Mouse (Mus musculus) liver, embryonic 16.5 days (tissue): Measurements from ENCODE around the gene Ugt1a8. TPM values are rescaled to one million over a fixed set of nuclear protein-coding genes. Genes with fewer than 3 reads are reported as not detected.

Source experiments
- ATAC-seq: fragments of 200-750 bp; cut with Nextera tagmentation; 2 replicates; pipeline ENCODE4 v1.8.0; 2017; ENCODE audit warnings: low read depth, mild to moderate bottlenecking, moderate number of reproducible peaks, moderate library complexity
- H3K27ac ChIP-seq: fragments of 300-500 bp; sonication (generic); 2 replicates; pipeline ENCODE4 v1.5.1; 2014; ENCODE audit warnings: mild to moderate bottlenecking, low read length
- H3K27me3 ChIP-seq: fragments of 300-500 bp; sonication (generic); 2 replicates; pipeline ENCODE4 v1.6.1; 2014; ENCODE audit warnings: low read depth, low read length, mixed read lengths; ENCODE audit not compliant: control insufficient read depth, insufficient read depth
- H3K36me3 ChIP-seq: fragments of 300-500 bp; sonication (generic); 2 replicates; pipeline ENCODE4 v1.6.1; 2014; ENCODE audit warnings: mild to moderate bottlenecking; ENCODE audit not compliant: control insufficient read depth, insufficient read depth
- H3K4me1 ChIP-seq: fragments of 300-500 bp; sonication (generic); 2 replicates; pipeline ENCODE4 v1.6.1; 2014; ENCODE audit warnings: low read depth, low read length, mixed read lengths; ENCODE audit not compliant: control insufficient read depth
- H3K4me2 ChIP-seq: fragments of 300-500 bp; sonication (generic); 2 replicates; pipeline ENCODE4 v1.6.1; 2014; ENCODE audit warnings: low read depth, low read length, mixed read lengths
- H3K4me3 ChIP-seq: fragments of 300-500 bp; sonication (generic); 2 replicates; pipeline ENCODE4 v1.5.1; 2014; ENCODE audit warnings: low read depth, mild to moderate bottlenecking, low read length
- H3K9ac ChIP-seq: fragments of 300-500 bp; sonication (generic); 2 replicates; pipeline ENCODE4 v1.6.1; 2014; ENCODE audit warnings: low read depth, low read length
- H3K9me3 ChIP-seq: fragments of 300-500 bp; sonication (generic); replicated peaks from 2 replicates; pipeline ENCODE4 v1.6.1; 2016; ENCODE audit warnings: low read length; ENCODE audit not compliant: control insufficient read depth
- WGBS: fragments of 180-500 bp; shearing (Covaris S2); extraction: QIAGEN DNeasy Blood & Tissue Kit; methylation state at CpG from one replicate; pipeline ENCODE4 v1.1.7; 2014; ENCODE audit not compliant: insufficient replicate concordance; 5-methylcytosine and 5-hydroxymethylcytosine counted together
- polyA plus RNA-seq: library from polyadenylated mRNA; unstranded; fragments of >200 nt; fragmentation: Nextera tagmentation; extraction: Ambion mirVana; gene quantifications from 2 replicates; pipeline ENCODE4 v1.2.1, GENCODE M21; 2015

The Ugt1a8 gene
- polyA plus RNA-seq, 1 experiment from 2014 or later: not detected

DNA sequence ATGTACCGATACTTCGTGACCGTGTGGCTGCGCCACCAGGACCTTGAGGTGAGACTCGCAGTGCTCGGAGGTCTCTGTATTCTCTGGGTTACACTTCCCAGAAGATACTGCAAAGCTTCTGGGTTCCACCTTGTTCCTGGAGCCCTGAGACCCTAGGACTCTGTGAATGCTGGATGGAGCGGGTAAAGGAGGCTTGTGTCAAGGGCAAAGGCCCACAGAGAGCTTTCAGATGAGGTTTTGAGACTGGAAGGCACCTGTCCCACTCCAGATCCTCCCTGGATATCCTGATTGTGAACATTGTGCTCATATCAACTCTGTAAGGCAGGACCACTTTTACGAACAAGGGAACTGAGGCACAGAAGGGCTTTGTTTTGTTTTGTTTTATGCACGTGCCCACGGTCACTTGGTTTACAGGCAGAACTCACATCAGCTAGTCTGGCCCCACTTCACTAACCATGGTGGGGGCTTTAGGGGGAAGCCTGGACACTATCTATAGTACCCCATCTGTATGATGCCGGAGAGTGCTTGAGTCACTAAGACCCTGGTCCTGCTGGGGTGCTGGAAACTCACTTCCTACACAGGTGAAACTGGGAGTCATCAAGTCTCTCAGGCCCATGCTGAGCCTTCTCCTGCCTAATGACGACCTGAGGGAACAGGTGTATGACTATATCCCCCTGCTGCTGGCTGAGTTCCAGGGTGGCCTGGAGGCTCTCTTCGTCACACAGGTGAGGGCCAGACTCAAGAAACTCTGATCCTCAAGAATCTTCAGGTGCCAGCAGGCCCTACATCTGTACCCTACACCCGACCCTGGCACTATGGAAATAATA is 146.0 kb downstream of the Ugt1a8 start:
- WGBS: 53% methylated on average over 14 of the region's 14 CpGs
- H3K36me3 ChIP-seq: no peaks in the 10 kb centered on the region
- no peak overlapping the region for H3K4me3 ChIP-seq
- ATAC-seq: no peak
- H3K27ac ChIP-seq: no peak overlapping the region
- H3K4me2 ChIP-seq: no peak overlapping the region
- no peaks in the 10 kb centered on the region for H3K4me1 ChIP-seq
- H3K27me3 ChIP-seq: no peaks in the 10 kb centered on the region
- peaks cover 41% of the 10 kb centered on the region for H3K9me3 ChIP-seq
- no peak overlapping the region for H3K9ac ChIP-seq

DNA sequence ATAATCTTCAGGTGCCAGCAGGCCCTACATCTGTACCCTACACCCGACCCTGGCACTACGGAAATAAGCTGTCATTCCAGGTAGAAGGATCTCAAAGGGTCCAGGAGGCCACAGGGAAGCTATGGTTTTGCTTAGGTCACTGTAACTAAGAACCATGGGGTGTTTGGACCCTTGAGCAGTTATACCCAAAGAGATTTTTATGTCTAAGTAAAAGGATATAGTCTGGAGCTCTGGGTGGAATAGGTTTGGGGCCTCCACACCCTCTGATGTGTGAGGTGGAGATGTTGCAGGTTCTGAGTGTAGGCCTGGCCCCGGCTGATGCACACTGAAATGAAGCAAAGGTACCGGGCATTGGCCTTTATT is 146.6 kb downstream of the Ugt1a8 start:
- WGBS: 45% methylated on average over 4 of the region's 4 CpGs
- Histone ChIP-seq H3K27ac (no peak overlapping the region), H3K4me3 (no peak overlapping the region), H3K9me3 (peaks cover 46% of the 10 kb centered on the region), H3K36me3 (no peaks in the 10 kb centered on the region), H3K4me2 (no peak overlapping the region), H3K27me3 (no peaks in the 10 kb centered on the region), H3K4me1 (no peaks in the 10 kb centered on the region), H3K9ac (no peak overlapping the region)
- no peak for ATAC-seq

DNA sequence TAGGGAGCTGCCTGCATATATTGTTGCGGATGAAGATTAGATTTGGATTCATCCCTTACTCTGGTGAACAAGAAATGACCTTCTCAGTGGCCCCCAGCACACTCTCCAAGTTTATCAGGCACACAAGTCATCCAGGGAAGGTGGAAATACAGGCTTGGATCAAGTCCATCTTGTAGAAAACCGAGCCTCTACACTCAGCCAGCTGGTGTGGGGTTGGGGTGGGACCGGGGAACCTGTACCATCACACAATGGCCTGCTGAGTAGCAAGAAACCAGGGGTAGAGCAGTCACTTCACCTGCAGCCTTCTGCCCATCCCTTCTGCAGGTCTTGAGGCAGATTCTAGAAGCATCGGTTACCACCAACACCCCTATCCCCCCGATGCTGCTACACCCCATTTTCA is 147.0 kb downstream of the Ugt1a8 start:
- no peaks in the 10 kb centered on the region for H3K27me3 ChIP-seq
- 31% methylated on average over 5 of the region's 5 CpGs for WGBS
- H3K4me3 ChIP-seq: no peak overlapping the region
- no peak overlapping the region for H3K4me2 ChIP-seq
- peaks cover 43% of the 10 kb centered on the region for H3K9me3 ChIP-seq
- H3K27ac ChIP-seq: no peak overlapping the region
- H3K4me1 ChIP-seq: no peaks in the 10 kb centered on the region
- H3K36me3 ChIP-seq: no peaks in the 10 kb centered on the region
- H3K9ac ChIP-seq: no peak overlapping the region
- ATAC-seq: no peak

DNA sequence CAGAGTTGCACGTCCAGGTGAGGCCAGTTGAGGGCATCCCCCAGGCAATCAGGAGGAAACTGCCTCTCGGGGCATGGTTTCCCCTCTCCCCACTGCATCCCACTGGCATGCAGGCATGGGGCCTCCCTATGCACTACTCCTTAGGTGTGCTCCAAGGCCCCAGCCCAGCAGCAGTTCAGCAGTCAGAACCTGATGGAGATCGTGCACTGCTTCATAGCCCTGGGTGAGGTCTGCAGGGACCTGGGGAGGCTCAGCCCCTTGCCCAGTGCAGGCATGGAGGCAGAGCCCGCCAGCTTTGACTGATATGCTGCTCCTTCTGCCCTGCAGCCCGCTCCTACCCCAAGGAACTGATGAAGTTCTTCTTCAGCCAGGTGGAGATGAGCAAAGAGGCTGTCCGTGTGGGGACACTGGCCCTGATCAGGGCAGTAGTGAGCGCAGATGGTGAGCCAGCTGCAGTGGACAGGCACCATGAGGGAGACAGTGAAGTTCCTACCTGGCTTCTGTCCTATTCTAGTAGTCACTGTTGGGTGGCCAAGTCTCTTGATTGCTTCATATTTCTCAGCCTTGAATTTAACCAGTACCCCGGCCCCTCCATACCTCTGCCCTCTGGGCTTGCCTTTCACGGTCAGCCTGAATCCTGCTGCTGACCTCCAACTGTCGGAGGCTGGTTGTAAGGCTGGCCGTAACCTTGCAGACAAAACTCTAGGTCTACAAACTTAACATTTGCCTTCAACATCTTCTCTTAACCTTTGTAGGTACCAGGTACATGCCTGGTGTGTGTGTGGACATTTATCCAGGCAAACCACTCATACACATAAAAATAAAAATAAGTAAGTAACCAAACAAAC is 147.7 kb downstream of the Ugt1a8 start:
- Histone ChIP-seq H3K4me3 (no peak overlapping the region), H3K36me3 (no peaks in the 10 kb centered on the region), H3K4me1 (no peaks in the 10 kb centered on the region), H3K9ac (no peak overlapping the region), H3K9me3 (peaks cover 41% of the 10 kb centered on the region), H3K4me2 (no peak overlapping the region), H3K27ac (no peak overlapping the region), H3K27me3 (no peaks in the 10 kb centered on the region)
- ATAC-seq: no peak
- WGBS: 44% methylated on average over 11 of the region's 11 CpGs

DNA sequence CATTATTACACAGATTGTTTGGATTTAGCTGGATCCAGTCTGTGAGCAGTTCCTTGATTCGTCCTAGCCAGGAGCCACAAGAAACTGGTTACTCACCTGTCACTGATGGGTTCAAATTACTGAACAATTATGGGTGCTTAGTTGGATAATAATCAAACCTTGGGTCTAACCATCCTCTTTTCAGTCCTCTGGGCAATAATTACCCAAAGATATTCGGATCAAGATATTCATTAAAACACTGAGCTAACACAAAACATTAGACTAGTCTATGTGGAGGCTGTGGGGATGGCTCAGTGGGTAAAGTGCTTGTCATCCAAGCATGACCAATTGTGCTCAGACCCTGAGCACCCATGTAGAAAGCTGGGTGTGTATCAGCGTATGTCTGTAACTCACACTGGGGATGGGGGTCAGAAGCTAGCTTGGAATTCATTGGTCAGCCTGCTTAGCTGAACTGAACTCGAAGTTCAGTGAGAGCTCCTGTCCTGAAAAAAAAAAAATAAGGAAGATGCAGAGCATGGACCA is 148.3 kb downstream of the Ugt1a8 start:
- no peaks in the 10 kb centered on the region for H3K4me1 ChIP-seq
- H3K9me3 ChIP-seq: peaks cover 42% of the 10 kb centered on the region
- no peak overlapping the region for H3K4me2 ChIP-seq
- no peaks in the 10 kb centered on the region for H3K36me3 ChIP-seq
- H3K27me3 ChIP-seq: no peaks in the 10 kb centered on the region
- H3K9ac ChIP-seq: no peak overlapping the region
- H3K4me3 ChIP-seq: no peak overlapping the region
- WGBS: 37% methylated on average over 4 of the region's 4 CpGs
- H3K27ac ChIP-seq: no peak overlapping the region
- no peak for ATAC-seq

DNA sequence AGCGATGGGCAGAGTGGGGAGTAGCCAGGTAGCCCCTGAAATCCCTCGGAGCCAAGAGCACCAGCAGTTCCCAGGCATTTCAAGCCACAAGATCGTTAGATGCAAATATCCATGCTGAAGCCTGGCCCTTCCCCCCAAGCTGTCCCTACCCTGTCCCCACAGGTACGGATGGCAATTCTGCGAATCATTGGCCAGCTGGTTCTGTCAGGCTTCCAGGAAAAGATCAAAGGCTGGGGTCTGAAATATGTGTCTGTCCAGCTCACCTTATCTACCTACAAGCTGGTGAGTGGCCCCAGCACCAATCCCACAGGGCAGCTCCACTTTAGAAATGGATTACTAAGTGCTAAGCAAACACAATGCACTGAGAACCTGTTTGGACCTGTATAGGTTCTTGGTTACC is 149.7 kb downstream of the Ugt1a8 start:
- Histone ChIP-seq H3K27me3 (no peaks in the 10 kb centered on the region), H3K4me2 (no peak overlapping the region), H3K27ac (no peak overlapping the region), H3K4me3 (no peak overlapping the region), H3K9me3 (peaks cover 41% of the 10 kb centered on the region), H3K36me3 (no peaks in the 10 kb centered on the region), H3K4me1 (no peaks in the 10 kb centered on the region), H3K9ac (no peak overlapping the region)
- ATAC-seq: no peak
- 57% methylated on average over 5 of the region's 5 CpGs for WGBS

DNA sequence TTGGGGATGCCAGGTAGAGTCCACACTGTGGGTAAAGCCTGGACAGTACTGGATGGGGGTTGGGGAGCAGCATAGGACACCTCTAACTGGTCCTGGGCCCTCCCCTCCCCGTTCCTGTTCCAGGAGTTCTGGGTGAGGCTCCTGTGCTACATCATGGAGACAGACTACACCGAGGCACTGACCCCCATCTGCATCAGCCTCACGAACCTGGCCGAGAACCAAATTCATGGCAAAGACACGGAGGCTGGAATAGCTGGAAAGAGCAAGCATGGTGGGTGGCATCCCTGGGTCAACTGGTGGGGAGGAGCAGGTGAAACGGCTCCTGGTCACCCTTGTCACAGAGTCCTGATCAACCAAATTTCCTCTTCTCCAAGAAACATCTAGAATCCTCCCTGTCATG is 151.2 kb downstream of the Ugt1a8 start:
- Histone ChIP-seq H3K9me3 (peaks cover 45% of the 10 kb centered on the region), H3K4me2 (no peak overlapping the region), H3K4me3 (no peak overlapping the region), H3K4me1 (no peaks in the 10 kb centered on the region), H3K9ac (no peak overlapping the region), H3K27ac (no peak overlapping the region), H3K27me3 (no peaks in the 10 kb centered on the region), H3K36me3 (no peaks in the 10 kb centered on the region)
- 56% methylated on average over 6 of the region's 6 CpGs for WGBS
- ATAC-seq: peak; percentile 14; the same call in 1 of the 2 replicates

DNA sequence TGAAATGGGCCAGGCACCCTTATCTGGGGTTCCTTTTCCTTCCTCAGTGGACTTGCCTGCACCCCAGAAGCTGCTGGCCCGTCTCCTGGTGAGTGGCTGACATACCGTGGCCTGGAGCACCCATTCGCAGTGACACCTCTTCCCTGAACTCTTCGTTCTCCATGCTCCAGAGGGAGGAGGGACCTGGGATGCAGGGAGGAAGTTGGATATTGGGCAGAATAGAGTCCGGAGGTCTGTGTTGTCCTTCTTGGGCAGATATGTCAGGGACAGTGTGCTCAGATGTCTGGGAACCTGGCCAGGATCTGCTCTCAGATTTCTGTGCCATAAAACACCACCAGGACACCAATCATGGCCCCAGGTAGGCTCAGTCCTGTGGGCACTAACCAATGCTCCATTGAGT is 152.5 kb downstream of the Ugt1a8 start:
- H3K4me3 ChIP-seq: no peak overlapping the region
- no peaks in the 10 kb centered on the region for H3K4me1 ChIP-seq
- H3K36me3 ChIP-seq: no peaks in the 10 kb centered on the region
- no peak overlapping the region for H3K9ac ChIP-seq
- H3K4me2 ChIP-seq: no peak overlapping the region
- ATAC-seq: no peak
- no peak overlapping the region for H3K27ac ChIP-seq
- 56% methylated on average over 5 of the region's 5 CpGs for WGBS
- peaks cover 36% of the 10 kb centered on the region for H3K9me3 ChIP-seq
- no peaks in the 10 kb centered on the region for H3K27me3 ChIP-seq

DNA sequence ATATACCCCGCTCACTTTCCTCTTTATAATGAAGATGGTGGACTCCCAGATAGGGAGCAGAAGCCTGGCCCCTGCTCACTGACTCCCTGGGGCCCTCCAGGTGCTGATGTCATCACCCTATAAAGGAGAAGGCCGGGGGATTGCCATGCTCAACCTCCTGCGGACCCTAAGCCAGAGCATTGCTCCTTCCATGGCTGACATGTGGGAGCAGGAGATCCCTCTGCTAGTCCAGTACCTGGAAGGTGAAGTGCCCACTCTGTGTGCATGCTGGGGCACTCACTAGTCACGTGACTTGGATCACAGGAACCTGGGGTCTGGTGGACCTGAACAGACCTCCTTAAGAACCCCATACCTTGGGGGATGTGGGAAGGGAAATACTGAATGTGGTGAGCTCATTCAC is 153.0 kb downstream of the Ugt1a8 start:
- Histone ChIP-seq H3K9ac (no peak overlapping the region), H3K27ac (no peak overlapping the region), H3K4me1 (no peaks in the 10 kb centered on the region), H3K4me3 (no peak overlapping the region), H3K9me3 (peaks cover 34% of the 10 kb centered on the region), H3K36me3 (no peaks in the 10 kb centered on the region), H3K4me2 (no peak overlapping the region), H3K27me3 (no peaks in the 10 kb centered on the region)
- 48% methylated on average over 4 of the region's 4 CpGs for WGBS
- ATAC-seq: no peak
